Mouse (Mus musculus) hindbrain, embryonic 15.5 days (tissue): ENCODE measurements around the gene Csf3. TPM values are rescaled to one million over a fixed set of nuclear protein-coding genes. Genes with fewer than 3 reads are reported as not detected.
"Not testable (repeated sequence)": the region's sequence is repeated elsewhere in the genome, so short reads cannot be mapped to it uniquely, and the experiment has no call there.

Source experiments
- ATAC-seq: fragments of 200-750 bp; cut with Nextera tagmentation; 2 replicates; pipeline ENCODE4 v1.8.0; 2017; ENCODE audit warnings: low read depth, moderate number of reproducible peaks, moderate TSS enrichment; ENCODE audit not compliant: low FRiP score
- H3K27ac ChIP-seq: fragments of 300-500 bp; sonication (generic); replicated peaks from 2 replicates; pipeline ENCODE4 v1.5.1; 2015; ENCODE audit warnings: mild to moderate bottlenecking, inconsistent platforms
- H3K27me3 ChIP-seq: fragments of 300-500 bp; sonication (generic); 2 replicates; pipeline ENCODE4 v1.6.1; 2015; ENCODE audit warnings: control low read depth, inconsistent platforms
- H3K36me3 ChIP-seq: fragments of 300-500 bp; sonication (generic); 2 replicates; pipeline ENCODE4 v1.6.1; 2015; ENCODE audit warnings: control low read depth, inconsistent platforms
- H3K4me1 ChIP-seq: fragments of 300-500 bp; sonication (generic); replicated peaks from 2 replicates; pipeline ENCODE4 v1.6.1; 2015; ENCODE audit warnings: control low read depth, inconsistent platforms
- H3K4me2 ChIP-seq: fragments of 300-500 bp; sonication (generic); 2 replicates; pipeline ENCODE4 v1.6.1; 2015; ENCODE audit warnings: moderate library complexity, mild to moderate bottlenecking, inconsistent platforms
- H3K4me3 ChIP-seq: fragments of 300-500 bp; sonication (generic); 2 replicates; pipeline ENCODE4 v1.5.1; 2015; ENCODE audit warnings: mild to moderate bottlenecking, inconsistent platforms
- H3K9ac ChIP-seq: fragments of 300-500 bp; sonication (generic); 2 replicates; pipeline ENCODE4 v1.6.1; 2015; ENCODE audit warnings: inconsistent platforms
- H3K9me3 ChIP-seq: fragments of 300-500 bp; sonication (generic); 2 replicates; pipeline ENCODE4 v1.6.1; 2016; ENCODE audit warnings: control low read depth, inconsistent platforms
- WGBS: fragments of 180-500 bp; shearing (Covaris S2); methylation state at CpG from one replicate; pipeline ENCODE4 v1.1.7; 2015; 5-methylcytosine and 5-hydroxymethylcytosine counted together
- polyA plus RNA-seq: library from polyadenylated mRNA; unstranded; fragments of >200 nt; fragmentation: Nextera tagmentation; extraction: Ambion mirVana; gene quantifications from 2 replicates; pipeline ENCODE4 v1.2.1, GENCODE M21; 2015

Csf3 gene
- polyA plus RNA-seq, result not detected in 2 replicates

- H3K4me2 ChIP-seq, result no peak within 1 kb of the TSS
- H3K4me1 ChIP-seq, result no peaks in the 10 kb centered on the region
- no peak within 1 kb of the TSS for H3K9ac ChIP-seq
- WGBS, result 43% methylated on average over 10 of the region's 10 CpGs
- H3K4me3 ChIP-seq, result no peak within 1 kb of the TSS
- no peak within 1 kb of the TSS for H3K27ac ChIP-seq
- peaks cover 27% of the 10 kb centered on the region for H3K36me3 ChIP-seq
- no peaks in the 10 kb centered on the region for H3K27me3 ChIP-seq
- no peaks in the 10 kb centered on the region for H3K9me3 ChIP-seq
- no peak for ATAC-seq
These were observed at the start of gene Csf3 for GRCm38 (mm10) chr11:98701213-98701670. TSS of gene Csf3 (plus strand) at chr11:98701263.

GRCm38 (mm10) chr11:98655076-98655475 lies 46.0 kb upstream of the Csf3 start:
- not testable (repeated sequence) for H3K4me3 ChIP-seq, H3K27ac ChIP-seq, H3K4me1 ChIP-seq, H3K4me2 ChIP-seq, H3K27me3 ChIP-seq, H3K9ac ChIP-seq, ATAC-seq, H3K9me3 ChIP-seq, H3K36me3 ChIP-seq
- 14% methylated on average over 7 of the region's 7 CpGs for WGBS

DNA sequence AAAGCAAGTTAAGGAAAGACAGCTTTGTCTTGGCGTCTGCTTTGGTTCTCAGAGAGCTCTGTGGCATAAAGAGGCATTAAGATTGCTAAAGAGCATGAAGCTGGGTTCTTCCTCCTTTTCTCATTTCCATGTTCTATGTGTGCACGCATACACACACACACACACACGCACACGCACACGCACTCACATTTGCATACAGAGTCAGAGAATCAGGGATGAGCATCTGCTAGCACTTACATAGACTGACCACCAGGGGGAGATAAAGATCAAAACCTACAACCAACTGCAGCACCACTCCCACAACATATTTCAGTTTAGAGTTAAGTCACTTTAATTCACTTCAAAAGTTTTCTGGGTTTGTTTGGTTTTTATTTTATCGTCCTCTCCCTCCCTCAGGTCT lies 40.5 kb upstream of the Csf3 start:
- Histone ChIP-seq H3K4me3 (no peak overlapping the region), H3K9ac (no peak overlapping the region), H3K36me3 (no peaks in the 10 kb centered on the region), H3K9me3 (no peaks in the 10 kb centered on the region), H3K27ac (no peak overlapping the region), H3K4me1 (0 out of 2 replicates have a peak, but pooled peaks cover 5% of the 10 kb centered on the region), H3K27me3 (0 out of 2 replicates have a peak, but pooled peaks cover 2% of the 10 kb centered on the region), H3K4me2 (peak overlapping the region; percentile 41)
- 8% methylated on average over 6 of the region's 6 CpGs for WGBS
- ATAC-seq, result peak; percentile 66; the same call in 1 of the 2 replicates

GRCm38 (mm10) chr11:98664091-98664490 lies 37.0 kb upstream of the Csf3 start, which contains the start of gene Gsdma:
TSS of gene Gsdma (plus strand) at chr11:98664351.
- H3K27me3 ChIP-seq, result 0 out of 2 replicates have a peak, but pooled peaks cover 4% of the 10 kb centered on the region
- no peaks in the 10 kb centered on the region for H3K36me3 ChIP-seq
- ATAC-seq, result no peak
- no peak within 1 kb of the TSS for H3K4me2 ChIP-seq
- 0 out of 2 replicates have a peak, but pooled peaks cover 5% of the 10 kb centered on the region for H3K4me1 ChIP-seq
- H3K27ac ChIP-seq, result no peak within 1 kb of the TSS
- H3K9me3 ChIP-seq, result no peaks in the 10 kb centered on the region
- no peak within 1 kb of the TSS for H3K9ac ChIP-seq
- 24% methylated on average over 4 of the region's 4 CpGs for WGBS
- no peak within 1 kb of the TSS for H3K4me3 ChIP-seq

GRCm38 (mm10) chr11:98668984-98669383 lies 32.1 kb upstream of the Csf3 start:
- WGBS, result 54% methylated on average over 2 of the region's 2 CpGs
- Histone ChIP-seq H3K4me1 (no peaks in the 10 kb centered on the region), H3K4me2 (no peak overlapping the region), H3K9me3 (no peaks in the 10 kb centered on the region), H3K4me3 (no peak overlapping the region), H3K27ac (no peak overlapping the region), H3K9ac (no peak overlapping the region), H3K27me3 (0 out of 2 replicates have a peak, but pooled peaks cover 3% of the 10 kb centered on the region), H3K36me3 (no peaks in the 10 kb centered on the region)
- no peak for ATAC-seq

GRCm38 (mm10) chr11:98671284-98671815 lies 29.7 kb upstream of the Csf3 start:
- no peak for ATAC-seq
- Histone ChIP-seq H3K4me2 (no peak overlapping the region), H3K4me3 (no peak overlapping the region), H3K36me3 (no peaks in the 10 kb centered on the region), H3K27ac (no peak overlapping the region), H3K27me3 (0 out of 2 replicates have a peak, but pooled peaks cover 2% of the 10 kb centered on the region), H3K9me3 (no peaks in the 10 kb centered on the region), H3K4me1 (no peaks in the 10 kb centered on the region), H3K9ac (no peak overlapping the region)
- 71% methylated on average over 3 of the region's 3 CpGs for WGBS

DNA sequence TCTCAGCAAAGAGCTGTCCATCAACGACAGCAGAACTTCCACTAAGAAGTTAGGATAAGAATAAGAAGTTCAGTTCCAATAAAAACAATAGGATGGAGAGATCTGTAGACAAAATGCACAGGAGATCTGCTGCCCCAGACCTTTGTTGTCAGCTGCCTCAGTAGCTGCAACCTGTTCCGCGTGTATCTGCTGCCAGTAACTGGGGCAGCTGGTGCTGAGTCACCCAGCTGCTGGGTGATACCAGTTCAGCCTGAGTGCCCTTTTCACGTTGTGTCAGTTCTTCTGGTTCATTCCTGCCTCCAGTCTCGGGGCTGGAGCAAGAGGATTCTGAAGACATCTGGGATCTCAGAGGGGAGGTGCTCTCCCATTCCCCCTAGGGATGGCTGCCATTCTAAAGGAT lies 29.2 kb upstream of the Csf3 start:
- H3K9me3 ChIP-seq, result no peaks in the 10 kb centered on the region
- no peak overlapping the region for H3K9ac ChIP-seq
- no peaks in the 10 kb centered on the region for H3K36me3 ChIP-seq
- ATAC-seq, result no peak
- H3K4me3 ChIP-seq, result no peak overlapping the region
- H3K27me3 ChIP-seq, result 0 out of 2 replicates have a peak, but pooled peaks cover 2% of the 10 kb centered on the region
- WGBS, result 52% methylated on average over 5 of the region's 5 CpGs
- no peak overlapping the region for H3K27ac ChIP-seq
- H3K4me1 ChIP-seq, result no peaks in the 10 kb centered on the region
- H3K4me2 ChIP-seq, result no peak overlapping the region

DNA sequence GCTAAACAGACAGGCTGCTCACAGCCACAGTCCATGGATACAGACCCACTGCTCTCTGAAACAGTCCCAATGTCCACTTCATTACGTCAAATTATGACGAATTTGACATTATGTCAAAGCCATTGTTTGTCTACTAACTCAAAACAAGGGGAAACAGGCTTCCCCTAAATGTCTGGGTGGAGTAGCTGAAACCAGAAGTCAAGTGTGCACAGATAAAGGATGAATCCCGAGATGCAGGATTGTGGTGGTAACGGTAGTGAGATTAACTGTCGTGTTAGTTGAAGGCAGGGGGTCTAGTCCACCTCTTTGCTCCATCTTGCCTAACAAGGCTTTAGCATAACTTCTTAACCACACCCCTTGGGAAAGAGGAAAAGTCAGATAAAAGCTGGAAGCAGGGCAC lies 28.6 kb upstream of the Csf3 start:
- no peak for ATAC-seq
- no peak overlapping the region for H3K27ac ChIP-seq
- 88% methylated on average over 5 of the region's 5 CpGs for WGBS
- no peak overlapping the region for H3K4me2 ChIP-seq
- H3K4me1 ChIP-seq, result no peaks in the 10 kb centered on the region
- no peaks in the 10 kb centered on the region for H3K9me3 ChIP-seq
- H3K36me3 ChIP-seq, result no peaks in the 10 kb centered on the region
- 0 out of 2 replicates have a peak, but pooled peaks cover 2% of the 10 kb centered on the region for H3K27me3 ChIP-seq
- H3K4me3 ChIP-seq, result no peak overlapping the region
- H3K9ac ChIP-seq, result no peak overlapping the region

- H3K27me3 ChIP-seq, H3K9me3 ChIP-seq, H3K27ac ChIP-seq, H3K9ac ChIP-seq, H3K36me3 ChIP-seq, H3K4me3 ChIP-seq, H3K4me1 ChIP-seq: not testable (repeated sequence)
- H3K4me2 ChIP-seq, result peak overlapping the region; percentile 32
- 7% methylated on average over 7 of the region's 7 CpGs for WGBS
- peak; percentile 38; the same call in 1 of the 2 replicates for ATAC-seq
These were observed 27.9 kb upstream of the Csf3 start for GRCm38 (mm10) chr11:98673136-98673535.

DNA sequence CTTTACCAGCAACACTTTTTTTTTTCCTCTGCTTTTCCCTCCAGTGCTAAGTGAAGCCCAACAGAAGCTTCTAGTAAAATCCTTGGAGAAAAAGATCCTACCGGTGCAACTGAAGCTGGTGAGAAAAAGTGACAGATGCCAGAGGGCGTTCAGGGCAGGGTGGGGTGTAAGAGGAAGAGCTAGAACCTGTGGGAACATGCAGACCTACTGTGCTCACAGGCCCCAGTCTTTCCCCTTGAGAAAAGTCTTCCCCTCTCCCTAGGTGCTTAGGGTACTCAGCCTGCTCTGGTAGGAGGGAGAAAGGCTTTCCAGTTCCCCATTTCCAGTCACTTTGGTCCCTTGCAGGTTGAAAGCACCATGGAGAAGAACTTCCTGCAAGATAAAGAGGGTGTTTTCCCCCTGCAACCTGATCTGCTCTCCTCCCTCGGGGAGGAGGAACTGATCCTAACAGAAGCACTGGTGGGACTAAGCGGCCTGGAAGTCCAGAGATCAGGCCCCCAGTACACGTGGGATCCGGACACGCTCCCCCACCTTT lies 25.2 kb upstream of the Csf3 start:
- Histone ChIP-seq H3K9me3 (no peaks in the 10 kb centered on the region), H3K4me1 (no peaks in the 10 kb centered on the region), H3K4me2 (no peak overlapping the region), H3K4me3 (no peak overlapping the region), H3K36me3 (no peaks in the 10 kb centered on the region), H3K27me3 (no peaks in the 10 kb centered on the region), H3K9ac (no peak overlapping the region), H3K27ac (no peak overlapping the region)
- ATAC-seq, result no peak
- 45% methylated on average over 7 of the region's 7 CpGs for WGBS

- Histone ChIP-seq H3K4me1 (peaks cover 17% of the 10 kb centered on the region), H3K36me3 (no peaks in the 10 kb centered on the region), H3K9me3 (no peaks in the 10 kb centered on the region), H3K27me3 (no peaks in the 10 kb centered on the region), H3K4me3 (no peak overlapping the region), H3K4me2 (no peak overlapping the region), H3K9ac (no peak overlapping the region), H3K27ac (no peak overlapping the region)
- no peak for ATAC-seq
- WGBS, result 89% methylated on average over 1 of the region's 1 CpGs
These were observed 21.0 kb upstream of the Csf3 start for GRCm38 (mm10) chr11:98680023-98680422.

- not testable (repeated sequence) for H3K4me3 ChIP-seq, H3K27me3 ChIP-seq, H3K36me3 ChIP-seq, H3K4me2 ChIP-seq, H3K9me3 ChIP-seq, H3K27ac ChIP-seq, ATAC-seq, H3K9ac ChIP-seq
- peaks cover 17% of the 10 kb centered on the region for H3K4me1 ChIP-seq
- WGBS, result 85% methylated on average over 4 of the region's 4 CpGs
These were observed 20.5 kb upstream of the Csf3 start for GRCm38 (mm10) chr11:98680595-98680994.
